Mouse (Mus musculus) myocyte (in vitro differentiated cells): ENCODE data around the gene Hfe2. TPM values are rescaled to one million over a fixed set of nuclear protein-coding genes. Genes with fewer than 3 reads are reported as not detected.

ENCODE experiments used
- H3K27me3 ChIP-seq: one replicate; pipeline ENCODE4 v1.6.1; 2011; ENCODE audit not compliant: control insufficient read depth, insufficient read depth, insufficient read length
- H3K36me3 ChIP-seq: one replicate; pipeline ENCODE4 v1.6.1; 2011; ENCODE audit not compliant: control insufficient read depth, insufficient read depth
- H3K4me2 ChIP-seq: one replicate; pipeline ENCODE4 v1.6.1; 2011; ENCODE audit warnings: low read depth, control low read depth
- H3K4me3 ChIP-seq: one replicate; pipeline ENCODE4 v1.5.1; 2011; ENCODE audit warnings: mild to moderate bottlenecking, control low read depth, moderate library complexity
- H3K79me2 ChIP-seq: one replicate; pipeline ENCODE4 v1.6.1; 2011; ENCODE audit not compliant: control insufficient read depth, insufficient read depth
- H3ac ChIP-seq: one replicate; pipeline ENCODE4 v1.6.1; 2011; ENCODE audit not compliant: control insufficient read depth, insufficient read length
- CEBPB ChIP-seq: IDR thresholded peaks from 2 replicates; pipeline ENCODE4 v1.6.1; 2011; ENCODE audit warnings: mild to moderate bottlenecking, moderate library complexity; ENCODE audit not compliant: poor library complexity, insufficient read depth, severe bottlenecking
- E2F4 ChIP-seq: IDR thresholded peaks from one replicate; pipeline ENCODE4 v1.6.1; 2011; ENCODE audit warnings: mild to moderate bottlenecking, control low read depth, moderate library complexity; ENCODE audit not compliant: insufficient read depth
- MAX ChIP-seq: IDR thresholded peaks from one replicate; pipeline ENCODE4 v1.6.1; 2011; ENCODE audit warnings: low read depth, mild to moderate bottlenecking, control low read depth
- MYOD1 ChIP-seq, 3 experiments: IDR thresholded peaks; one replicate each; pipeline ENCODE4 v1.6.1; 2011; ENCODE audit warnings: control low read depth in 2 of 3, low read depth in 2 of 3, mild to moderate bottlenecking in 2 of 3, moderate library complexity in 1 of 3; ENCODE audit not compliant: insufficient read length in 2 of 3, control insufficient read depth in 1 of 3
- MYOG ChIP-seq, 3 experiments: IDR thresholded peaks; one replicate each; pipeline ENCODE4 v1.6.1; 2011; ENCODE audit warnings: control low read depth in 2 of 3, low read depth in 2 of 3, mild to moderate bottlenecking in 2 of 3; ENCODE audit not compliant: insufficient read length in 2 of 3, control insufficient read depth in 1 of 3, insufficient read depth in 1 of 3
- POLR2A ChIP-seq: IDR thresholded peaks from one replicate; pipeline ENCODE4 v1.6.1; 2011; ENCODE audit warnings: low read depth, mild to moderate bottlenecking, control low read depth, moderate library complexity; ENCODE audit not compliant: insufficient read length
- POLR2AphosphoS2 ChIP-seq: IDR thresholded peaks from one replicate; pipeline ENCODE4 v1.6.1; 2011; ENCODE audit warnings: low read depth, control low read depth; ENCODE audit not compliant: insufficient read length
- REST ChIP-seq: IDR thresholded peaks from one replicate; pipeline ENCODE4 v1.6.1; 2011; ENCODE audit warnings: mild to moderate bottlenecking, control low read depth, moderate library complexity; ENCODE audit not compliant: insufficient read depth, insufficient read length
- SRF ChIP-seq: IDR thresholded peaks from one replicate; pipeline ENCODE4 v1.6.1; 2011; ENCODE audit warnings: low read depth; ENCODE audit not compliant: control insufficient read depth, insufficient read length
- TCF12 ChIP-seq: IDR thresholded peaks from one replicate; pipeline ENCODE4 v1.6.1; 2011; ENCODE audit warnings: mild to moderate bottlenecking, control low read depth; ENCODE audit not compliant: poor library complexity, insufficient read depth, severe bottlenecking
- TCF3 ChIP-seq: IDR thresholded peaks from one replicate; pipeline ENCODE4 v1.6.1; 2011; ENCODE audit warnings: low read depth, control low read depth; ENCODE audit not compliant: insufficient read length
- USF1 ChIP-seq: IDR thresholded peaks from one replicate; pipeline ENCODE4 v1.6.1; 2011; ENCODE audit warnings: low read depth, mild to moderate bottlenecking, control low read depth, moderate library complexity
- polyA plus RNA-seq: library from polyadenylated mRNA; unstranded; fragments of >200 nt; fragmentation: generic; extraction: Trizol; gene quantifications from one replicate; pipeline ENCODE4 v1.2.1, GENCODE M21; 2012; ENCODE audit warnings: missing spikeins

The Hfe2 gene
- polyA plus RNA-seq, 1 experiment, result 116 TPM

GRCm38 (mm10) chr3:96569506-96569905 is 44.5 kb downstream of the Hfe2 start:
- Histone ChIP-seq H3K79me2 (no peaks in the 10 kb centered on the region), H3K27me3 (no peaks in the 10 kb centered on the region), H3K4me2 (no peak overlapping the region), H3K36me3 (no peaks in the 10 kb centered on the region), H3ac (no peak overlapping the region), H3K4me3 (no peak overlapping the region)
- no peak for TF ChIP-seq CEBPB
- TF ChIP-seq POLR2AphosphoS2, result no peak
- no peak for TF ChIP-seq REST
- no peak for TF ChIP-seq SRF
- TF ChIP-seq TCF3, result no peak
- TF ChIP-seq USF1, result no peak
- TF ChIP-seq E2F4, result no peak
- no peak for TF ChIP-seq TCF12
- TF ChIP-seq MYOG (IDR thresholded peaks at IDR 0.05; ENCODE audit: control insufficient read depth in 1 of 3, insufficient read depth in 1 of 3, insufficient read length in 2 of 3, low read depth in 2 of 3), result no peak
- no peak for TF ChIP-seq POLR2A
- no peak for TF ChIP-seq MAX
- no peak for TF ChIP-seq MYOD1 (IDR thresholded peaks at IDR 0.05; ENCODE audit: control insufficient read depth in 1 of 3, insufficient read length in 2 of 3, low read depth in 2 of 3)

- Histone ChIP-seq H3ac (no peak overlapping the region), H3K4me2 (no peak overlapping the region), H3K79me2 (no peaks in the 10 kb centered on the region), H3K4me3 (no peak overlapping the region), H3K36me3 (no peaks in the 10 kb centered on the region), H3K27me3 (no peaks in the 10 kb centered on the region)
- TF ChIP-seq REST, result no peak
- no peak for TF ChIP-seq E2F4
- no peak for TF ChIP-seq POLR2A
- no peak for TF ChIP-seq MAX
- TF ChIP-seq CEBPB, result no peak
- TF ChIP-seq USF1, result no peak
- TF ChIP-seq SRF, result no peak
- no peak for TF ChIP-seq POLR2AphosphoS2
- no peak for TF ChIP-seq TCF12
- TF ChIP-seq TCF3, result no peak
- no peak for TF ChIP-seq MYOD1 (IDR thresholded peaks at IDR 0.05; ENCODE audit: control insufficient read depth in 1 of 3, insufficient read length in 2 of 3, low read depth in 2 of 3)
- no peak for TF ChIP-seq MYOG (IDR thresholded peaks at IDR 0.05; ENCODE audit: control insufficient read depth in 1 of 3, insufficient read depth in 1 of 3, insufficient read length in 2 of 3, low read depth in 2 of 3)
Measured at GRCm38 (mm10) chr3:96569966-96570605, 45.1 kb downstream of the Hfe2 start.

GRCm38 (mm10) chr3:96570643-96571042 is 45.7 kb downstream of the Hfe2 start:
- H3K79me2 ChIP-seq, result no peaks in the 10 kb centered on the region
- no peak overlapping the region for H3ac ChIP-seq
- H3K4me2 ChIP-seq, result no peak overlapping the region
- TF ChIP-seq USF1, result no peak
- no peak for TF ChIP-seq SRF
- no peak for TF ChIP-seq E2F4
- TF ChIP-seq MYOG (IDR thresholded peaks at IDR 0.05; ENCODE audit: control insufficient read depth in 1 of 3, insufficient read depth in 1 of 3, insufficient read length in 2 of 3, low read depth in 2 of 3), result no peak
- no peak for TF ChIP-seq POLR2A
- no peak for TF ChIP-seq MYOD1 (IDR thresholded peaks at IDR 0.05; ENCODE audit: control insufficient read depth in 1 of 3, insufficient read length in 2 of 3, low read depth in 2 of 3)
- TF ChIP-seq REST, result no peak
- TF ChIP-seq CEBPB, result no peak
- no peak for TF ChIP-seq POLR2AphosphoS2
- no peak for TF ChIP-seq TCF12
- TF ChIP-seq MAX, result no peak
- TF ChIP-seq TCF3, result no peak
- H3K27me3 ChIP-seq, result no peaks in the 10 kb centered on the region
- H3K36me3 ChIP-seq, result no peaks in the 10 kb centered on the region
- no peak overlapping the region for H3K4me3 ChIP-seq

- Histone ChIP-seq H3K4me2 (no peak overlapping the region), H3K4me3 (no peak overlapping the region), H3ac (no peak overlapping the region), H3K36me3 (no peaks in the 10 kb centered on the region), H3K79me2 (no peaks in the 10 kb centered on the region), H3K27me3 (no peaks in the 10 kb centered on the region)
- TF ChIP-seq POLR2AphosphoS2, result no peak
- no peak for TF ChIP-seq TCF12
- TF ChIP-seq USF1, result no peak
- TF ChIP-seq SRF, result no peak
- TF ChIP-seq MYOG (IDR thresholded peaks at IDR 0.05; ENCODE audit: control insufficient read depth in 1 of 3, insufficient read depth in 1 of 3, insufficient read length in 2 of 3, low read depth in 2 of 3), result no peak
- no peak for TF ChIP-seq MAX
- TF ChIP-seq POLR2A, result no peak
- no peak for TF ChIP-seq MYOD1 (IDR thresholded peaks at IDR 0.05; ENCODE audit: control insufficient read depth in 1 of 3, insufficient read length in 2 of 3, low read depth in 2 of 3)
- no peak for TF ChIP-seq REST
- no peak for TF ChIP-seq E2F4
- TF ChIP-seq CEBPB, result no peak
- no peak for TF ChIP-seq TCF3
Measured at GRCm38 (mm10) chr3:96571336-96571735, 46.4 kb downstream of the Hfe2 start.
